Mouse (Mus musculus) testis, adult 2 months (tissue): ENCODE data around the gene Matn3. TPM values are rescaled to one million over a fixed set of nuclear protein-coding genes. Genes with fewer than 3 reads are reported as not detected.

Source experiments
- H3K27ac ChIP-seq: fragments of 200-500 bp; 2 replicates; pipeline ENCODE4 v1.5.1; 2012; ENCODE audit warnings: low read depth, low read length; ENCODE audit not compliant: control insufficient read depth, insufficient read depth
- H3K27me3 ChIP-seq: fragments of 200-500 bp; 2 replicates; pipeline ENCODE4 v1.6.1; 2012; ENCODE audit warnings: mild to moderate bottlenecking, low read length, moderate library complexity; ENCODE audit not compliant: control insufficient read depth, insufficient read depth
- H3K36me3 ChIP-seq: fragments of 200-500 bp; 2 replicates; pipeline ENCODE4 v1.6.1; 2012; ENCODE audit warnings: mild to moderate bottlenecking, low read length; ENCODE audit not compliant: control insufficient read depth, insufficient read depth
- H3K4me1 ChIP-seq: fragments of 200-500 bp; 2 replicates; pipeline ENCODE4 v1.6.1; 2012; ENCODE audit warnings: low read length; ENCODE audit not compliant: control insufficient read depth, insufficient read depth
- H3K4me3 ChIP-seq: fragments of 200-500 bp; 2 replicates; pipeline ENCODE4 v1.5.1; 2012; ENCODE audit warnings: low read depth, mild to moderate bottlenecking, low read length, moderate library complexity, mixed read lengths; ENCODE audit not compliant: control insufficient read depth
- CTCF ChIP-seq: fragments of 200-500 bp; IDR thresholded peaks from 2 replicates; pipeline ENCODE4 v1.5.1; 2012; ENCODE audit warnings: low read depth, mild to moderate bottlenecking, inconsistent platforms, low read length, moderate library complexity; ENCODE audit not compliant: control insufficient read depth, insufficient read depth, insufficient replicate concordance
- POLR2A ChIP-seq: fragments of 200-500 bp; IDR thresholded peaks from 2 replicates; pipeline ENCODE4 v1.6.1; 2012; ENCODE audit warnings: low read depth, mild to moderate bottlenecking, inconsistent platforms, low read length, moderate library complexity; ENCODE audit not compliant: control insufficient read depth
- polyA plus RNA-seq: library from polyadenylated mRNA; depleted of rRNA; stranded (reverse); fragments of >200 nt; gene quantifications from 2 replicates; pipeline ENCODE4 v1.2.3, GENCODE M21; 2012; rRNA removed

Gene Matn3
- polyA plus RNA-seq, 1 experiment, result 0.07 TPM

DNA sequence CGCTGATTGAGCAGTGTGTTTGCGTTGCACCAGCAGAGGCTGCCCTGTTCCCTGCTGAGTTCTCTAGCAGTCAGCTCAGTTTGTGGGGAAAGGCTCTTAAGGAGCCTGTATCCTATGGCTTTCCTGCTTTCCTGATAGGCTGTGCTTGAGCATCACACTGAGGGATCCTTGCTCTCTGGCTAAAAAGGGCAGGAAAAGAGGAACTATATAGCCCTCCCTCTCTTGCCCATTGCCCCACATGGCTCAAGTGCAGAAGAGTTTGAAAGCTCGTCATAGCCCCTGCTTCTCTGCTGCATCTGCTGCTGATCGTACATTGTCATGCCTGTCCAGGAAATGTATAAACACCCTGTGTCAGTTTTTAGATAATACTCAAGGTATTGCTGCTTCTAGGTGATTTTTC, 59.4 kb downstream of the Matn3 start:
- Histone ChIP-seq H3K27ac (no peak overlapping the region), H3K27me3 (no peaks in the 10 kb centered on the region), H3K36me3 (peaks cover 3% of the 10 kb centered on the region), H3K4me1 (no peaks in the 10 kb centered on the region), H3K4me3 (no peak overlapping the region)
- no peak for TF ChIP-seq POLR2A
- TF ChIP-seq CTCF, result no peak

GRCm38 (mm10) chr12:9007811-9008210, 60.1 kb downstream of the Matn3 start:
- no peaks in the 10 kb centered on the region for H3K27me3 ChIP-seq
- peaks cover 3% of the 10 kb centered on the region for H3K36me3 ChIP-seq
- no peaks in the 10 kb centered on the region for H3K4me1 ChIP-seq
- no peak for TF ChIP-seq CTCF
- TF ChIP-seq POLR2A, result no peak
- no peak overlapping the region for H3K27ac ChIP-seq
- H3K4me3 ChIP-seq, result no peak overlapping the region

DNA sequence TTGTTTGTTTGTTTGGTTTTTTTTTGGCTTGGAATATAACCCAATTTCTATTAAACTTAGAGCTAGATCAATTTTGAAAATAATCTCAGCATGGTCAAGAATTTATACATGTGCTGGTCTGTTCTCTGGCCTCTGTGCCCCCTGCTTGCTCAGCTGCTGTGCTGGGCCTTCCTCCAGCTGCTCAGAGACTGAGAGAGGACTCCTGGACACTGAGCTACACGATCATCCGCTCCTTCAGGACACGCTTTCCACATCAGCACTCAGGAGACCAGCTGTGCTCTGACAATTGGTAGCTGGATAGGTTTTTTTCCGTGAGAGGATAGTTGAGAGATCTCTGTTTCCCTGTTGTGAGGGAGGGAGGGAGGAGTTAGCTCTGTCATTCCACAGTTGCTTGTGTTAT, 62.6 kb downstream of the Matn3 start:
- Histone ChIP-seq H3K4me1 (no peaks in the 10 kb centered on the region), H3K27ac (no peak overlapping the region), H3K36me3 (peaks cover 3% of the 10 kb centered on the region), H3K27me3 (no peaks in the 10 kb centered on the region), H3K4me3 (no peak overlapping the region)
- no peak for TF ChIP-seq CTCF
- no peak for TF ChIP-seq POLR2A

GRCm38 (mm10) chr12:9016376-9016775, 68.6 kb downstream of the Matn3 start:
- Histone ChIP-seq H3K4me1 (no peaks in the 10 kb centered on the region), H3K4me3 (no peak overlapping the region), H3K27me3 (no peaks in the 10 kb centered on the region), H3K27ac (no peak overlapping the region), H3K36me3 (peaks cover 2% of the 10 kb centered on the region; the same call in 1 of the 2 replicates)
- TF ChIP-seq CTCF, result no peak
- TF ChIP-seq POLR2A, result no peak

GRCm38 (mm10) chr12:9020431-9020830, 72.7 kb downstream of the Matn3 start:
- no peaks in the 10 kb centered on the region for H3K27me3 ChIP-seq
- no peak overlapping the region for H3K27ac ChIP-seq
- TF ChIP-seq POLR2A (no peak), CTCF (no peak)
- no peaks in the 10 kb centered on the region for H3K4me1 ChIP-seq
- peaks cover 4% of the 10 kb centered on the region for H3K36me3 ChIP-seq
- H3K4me3 ChIP-seq, result no peak overlapping the region

DNA sequence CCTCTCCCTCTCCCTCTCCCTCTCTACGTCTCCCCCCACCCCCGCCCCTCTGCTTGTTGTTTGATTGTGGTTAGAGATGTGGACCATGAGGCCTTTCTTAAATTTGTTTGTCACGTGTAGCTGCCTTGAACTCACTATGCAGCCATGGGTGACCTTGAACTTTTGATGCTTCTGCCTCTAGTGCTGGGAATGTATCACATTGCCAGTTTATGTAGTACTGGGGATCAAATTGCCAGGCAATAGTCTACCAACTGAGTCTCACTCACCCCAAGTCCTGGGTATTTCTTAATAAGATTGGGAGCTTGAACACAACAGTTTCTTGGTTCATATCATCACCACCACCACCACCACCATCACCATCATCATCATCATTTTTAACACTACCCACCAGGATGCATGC, 73.3 kb downstream of the Matn3 start:
- H3K36me3 ChIP-seq, result peaks cover 4% of the 10 kb centered on the region
- H3K4me1 ChIP-seq, result no peaks in the 10 kb centered on the region
- H3K27me3 ChIP-seq, result no peaks in the 10 kb centered on the region
- no peak overlapping the region for H3K27ac ChIP-seq
- H3K4me3 ChIP-seq, result no peak overlapping the region
- TF ChIP-seq POLR2A, result no peak
- no peak for TF ChIP-seq CTCF

Other genes with a start within 250 kb of the Matn3 start
- gene Sdc1, start 176.6 kb upstream of the Matn3 start, polyA plus RNA-seq, result 3.6 and 4.7 TPM in 2 replicates
- 315 and 383 TPM in 2 replicates for gene Laptm4a, start 26.3 kb upstream of the Matn3 start, polyA plus RNA-seq
- gene Wdr35, start 26.0 kb downstream of the Matn3 start, polyA plus RNA-seq, result 30.4 and 37.6 TPM in 2 replicates
- 1.6 and 1.9 TPM in 2 replicates for gene Ttc32, start 82.1 kb downstream of the Matn3 start, polyA plus RNA-seq